Mouse (Mus musculus): Measurements from ENCODE around the gene Daam1.

GRCm38 (mm10) chr12:72031171-72031570 lies 200.3 kb downstream of the Daam1 start:
- TF ChIP-seq CTCF (IDR thresholded peaks at IDR 0.05; ENCODE audit: low read depth, low read length) (no peak), POLR2A (IDR thresholded peaks at IDR 0.05; ENCODE audit: borderline replicate concordance, low read depth, low read length) (no peak)
